Mouse (Mus musculus): ENCODE data around the gene Hist1h2ak. TPM values are rescaled to one million over a fixed set of nuclear protein-coding genes. Genes with fewer than 3 reads are reported as not detected.

Gene Hist1h2ak
- total RNA-seq, 1 experiment from 2014 or later: 70.6 TPM

Other genes starting within 250 kb of the Hist1h2ak start
- 6.9 TPM in 2 replicates for gene Zkscan8, start 222.7 kb downstream of the Hist1h2ak start, total RNA-seq (2017)
- gene Olfr1366, start 211.0 kb downstream of the Hist1h2ak start, total RNA-seq (2017): not detected in 2 replicates
- gene Olfr1535, start 193.9 kb downstream of the Hist1h2ak start, total RNA-seq (2017): not detected in 2 replicates
- not detected in 2 replicates for gene Olfr1364, start 172.1 kb downstream of the Hist1h2ak start, total RNA-seq (2017)
- not detected in 2 replicates for gene Olfr1362, start 139.8 kb downstream of the Hist1h2ak start, total RNA-seq (2017)
- not detected in 2 replicates for gene Olfr11, start 111.3 kb downstream of the Hist1h2ak start, total RNA-seq (2017)
- not detected in 2 replicates for gene Olfr1361, start 90.4 kb downstream of the Hist1h2ak start, total RNA-seq (2017)
- not detected in 2 replicates for gene Olfr1360, start 76.4 kb downstream of the Hist1h2ak start, total RNA-seq (2017)
- not detected in 2 replicates for gene Olfr1359, start 55.7 kb downstream of the Hist1h2ak start, total RNA-seq (2017)
- gene Hist1h2bl, start 37.7 kb downstream of the Hist1h2ak start, total RNA-seq (2017): 14.4 and 16.0 TPM in 2 replicates
- 351 and 359 TPM in 2 replicates for gene Hist1h2ai, start 37.4 kb downstream of the Hist1h2ak start, total RNA-seq (2017)
- 15.6 and 19.4 TPM in 2 replicates for gene Hist1h3h, start 36.2 kb downstream of the Hist1h2ak start, total RNA-seq (2017)
- 6.6 and 8.0 TPM in 2 replicates for gene Hist1h2bm, start 31.8 kb downstream of the Hist1h2ak start, total RNA-seq (2017)
- gene Hist1h4j, start 18.8 kb downstream of the Hist1h2ak start, total RNA-seq (2017): 12.6 and 17.7 TPM in 2 replicates
- 63.4 and 72.4 TPM in 2 replicates for gene Hist1h4k, start 3.3 kb downstream of the Hist1h2ak start, total RNA-seq (2017)
- gene Hist1h2bn, start 296 bp upstream of the Hist1h2ak start, total RNA-seq (2017): 99.6 and 105 TPM in 2 replicates
- gene Hist1h1b, start 26.8 kb upstream of the Hist1h2ak start, total RNA-seq (2017): 73.0 and 92.6 TPM in 2 replicates
- 3.8 and 32.2 TPM in 2 replicates for gene Hist1h3i, start 29.5 kb upstream of the Hist1h2ak start, total RNA-seq (2017)
- gene Hist1h2an, start 33.4 kb upstream of the Hist1h2ak start, total RNA-seq (2017): 46.4 and 80.8 TPM in 2 replicates
- gene Hist1h2bp, start 33.6 kb upstream of the Hist1h2ak start, total RNA-seq (2017): 4.8 and 6.8 TPM in 2 replicates
- gene Hist1h2bq, start 56.4 kb upstream of the Hist1h2ak start, total RNA-seq (2017): 71.6 and 96.6 TPM in 2 replicates
- 88.7 TPM in 1 of 2 replicates, not detected in the other for gene Hist1h2ao, start 56.6 kb upstream of the Hist1h2ak start, total RNA-seq (2017)
- 341 and 383 TPM in 2 replicates for gene Hist1h4m, start 57.9 kb upstream of the Hist1h2ak start, total RNA-seq (2017)
- gene Hist1h4n, start 78.4 kb upstream of the Hist1h2ak start, total RNA-seq (2017): 171 and 217 TPM in 2 replicates
- gene Hist1h2ap, start 79.7 kb upstream of the Hist1h2ak start, total RNA-seq (2017): 129 and 254 TPM in 2 replicates
- 63.3 and 83.2 TPM in 2 replicates for gene Hist1h2br, start 79.9 kb upstream of the Hist1h2ak start, total RNA-seq (2017)
- gene Zfp184, start 191.3 kb upstream of the Hist1h2ak start, total RNA-seq (2017): 0.49 and 2.6 TPM in 2 replicates
- not detected in 2 replicates for gene Pom121l2, start 227.4 kb upstream of the Hist1h2ak start, total RNA-seq (2017)

All from neutrophil, adult 5-6 weeks (primary cell).